Comparison of ENCODE assay signal across 26 mouse cellular contexts in genomic region chr4:33588127-33588526, GRCm38 (mm10).
DNase-seq lines count a peak whose midpoint lies in the region; ATAC-seq and TF ChIP-seq lines count a peak whose summit lies in the region.
"Had no signal": no experiment of that assay in that cellular context is flagged by ENCODE, and none has a peak within 500 bp of the region (broad histone marks: within the 10 kb centered on the region; RNA-seq: fewer than 3 reads in every experiment).

No protein-coding gene starts in this region.

- no peaks in the 10 kb centered on the region for H3K36me3 ChIP-seq in heart, embryonic 13.5 days
- no peaks in the 10 kb centered on the region for H3K36me3 ChIP-seq in kidney, embryonic 15.5 days
- H3K36me3 ChIP-seq: G1E; hindbrain, embryonic 15.5 days; intestine, embryonic 15.5 days; limb, embryonic 10.5 days; limb, embryonic 15.5 days; midbrain, embryonic 15.5 days; neural tube, embryonic 12.5 days had no signal

- TF ChIP-seq POLR2A in cerebellum, adult 2 months (IDR thresholded peaks at IDR 0.05; ENCODE audit: borderline replicate concordance, insufficient read depth, low read length) = no peak

- WGBS in cerebellum, adult 2 months = 95% methylated on average over 5 of the region's 5 CpGs
- WGBS in heart, embryonic 13.5 days = 75% methylated on average over 5 of the region's 5 CpGs
- 87% methylated on average over 5 of the region's 5 CpGs for WGBS in kidney, embryonic 15.5 days

- peak overlapping the region; percentile 60; the same call in 1 of the 2 replicates for H3K27ac ChIP-seq in cerebellum, adult 2 months (ENCODE audit: insufficient read depth, low read length)
- no peak overlapping the region for H3K27ac ChIP-seq in heart, embryonic 13.5 days (replicated peaks)
- no peak overlapping the region for H3K27ac ChIP-seq in kidney, embryonic 15.5 days
- H3K27ac ChIP-seq: intestine, embryonic 15.5 days; kidney, postnatal 0 days; limb, embryonic 10.5 days; limb, embryonic 15.5 days; liver, embryonic 14.5 days; macrophage; midbrain, embryonic 15.5 days; neural tube, embryonic 12.5 days; stomach, postnatal 0 days had no signal

- peaks cover 3% of the 10 kb centered on the region; the same call in 1 of the 2 replicates for H3K9me3 ChIP-seq in heart, embryonic 13.5 days
- 0 out of 2 replicates have a peak, but pooled peaks cover 5% of the 10 kb centered on the region for H3K9me3 ChIP-seq in kidney, embryonic 15.5 days (replicated peaks)
- H3K9me3 ChIP-seq: G1E; intestine, embryonic 15.5 days; limb, embryonic 10.5 days; limb, embryonic 15.5 days; midbrain, embryonic 15.5 days had no signal

- no peaks in the 10 kb centered on the region for H3K27me3 ChIP-seq in cerebellum, adult 2 months (ENCODE audit: control insufficient read depth, insufficient read depth, low read length)
- H3K27me3 ChIP-seq in heart, embryonic 13.5 days (replicated peaks) = peaks cover 31% of the 10 kb centered on the region
- 0 out of 2 replicates have a peak, but pooled peaks cover 4% of the 10 kb centered on the region for H3K27me3 ChIP-seq in kidney, embryonic 15.5 days
- H3K27me3 ChIP-seq: hindbrain, embryonic 15.5 days; intestine, embryonic 15.5 days; limb, embryonic 15.5 days; midbrain, embryonic 15.5 days; neural tube, embryonic 12.5 days had no signal

- TF ChIP-seq CTCF in cerebellum, adult 2 months (IDR thresholded peaks at IDR 0.05; ENCODE audit: borderline replicate concordance, insufficient read depth, low read depth, low read length) = no peak

- peaks cover 20% of the 10 kb centered on the region for H3K4me1 ChIP-seq in cerebellum, adult 2 months (ENCODE audit: control insufficient read depth, insufficient read depth, low read length)
- peaks cover 34% of the 10 kb centered on the region for H3K4me1 ChIP-seq in heart, embryonic 13.5 days
- H3K4me1 ChIP-seq in kidney, embryonic 15.5 days = peaks cover 32% of the 10 kb centered on the region
- H3K4me1 ChIP-seq: intestine, embryonic 15.5 days had no signal

- no peak for ATAC-seq in heart, embryonic 13.5 days (ENCODE audit: extremely low read depth, insufficient number of reproducible peaks, low FRiP score, low TSS enrichment)
- ATAC-seq in kidney, embryonic 15.5 days (replicated peaks; ENCODE audit: low FRiP score) = no peak
- ATAC-seq: intestine, embryonic 15.5 days had no signal

- H3K4me2 ChIP-seq in heart, embryonic 13.5 days = peak overlapping the region; percentile 68; the same call in 1 of the 2 replicates
- no peak overlapping the region for H3K4me2 ChIP-seq in kidney, embryonic 15.5 days
- H3K4me2 ChIP-seq: intestine, embryonic 15.5 days; limb, embryonic 15.5 days; midbrain, embryonic 15.5 days had no signal

- H3K4me3 ChIP-seq in cerebellum, adult 2 months (replicated peaks; ENCODE audit: insufficient read depth, low read depth, low read length) = no peak overlapping the region
- H3K4me3 ChIP-seq in heart, embryonic 13.5 days = no peak overlapping the region
- no peak overlapping the region for H3K4me3 ChIP-seq in kidney, embryonic 15.5 days (replicated peaks)
- H3K4me3 ChIP-seq: hindbrain, embryonic 15.5 days; intestine, embryonic 15.5 days; limb, embryonic 10.5 days; limb, embryonic 15.5 days; midbrain, embryonic 15.5 days; neural tube, embryonic 12.5 days had no signal

- no peak for DNase-seq in cerebellum, adult 2 months
- DNase-seq in cerebellum, postnatal 36 days = no peak
- DNase-seq in heart, adult 18-20 months = no peak
- DNase-seq in CD4-positive helper T cell, adult 2 months (ENCODE audit: low read depth, low spot score) = peak; percentile 52
- DNase-seq in ZHBTc4 (ENCODE audit: low read depth, low spot score) = peak; percentile 22
- DNase-seq in urinary bladder, adult 18-20 months (ENCODE audit: low spot score in 2 of 2) = no peak
- DNase-seq: adrenal gland, postnatal 25 days; kidney, adult 2 months; kidney, postnatal 4 days; lung, adult 2 months; right cerebral cortex, postnatal 4 days; thymus, adult 18-20 months; thymus, postnatal 25 days had no signal

- H3K9ac ChIP-seq in heart, embryonic 13.5 days = no peak overlapping the region
- H3K9ac ChIP-seq in kidney, embryonic 15.5 days = no peak overlapping the region
- H3K9ac ChIP-seq: hindbrain, embryonic 15.5 days; intestine, embryonic 15.5 days; limb, embryonic 15.5 days; liver, embryonic 14.5 days; midbrain, embryonic 15.5 days; neural tube, embryonic 12.5 days had no signal

Comparison
In these comparisons a context has a peak if more than half of its experiments do, and no peak if none do; other contexts are left out.
1. DNase-seq: peak in CD4-positive helper T cell, adult 2 months (single experiment) and ZHBTc4 (single experiment); none in cerebellum, adult 2 months (0 of 2), cerebellum, postnatal 36 days (0 of 2), heart, adult 18-20 months (0 of 2) and urinary bladder, adult 18-20 months (0 of 2).